Mouse (Mus musculus) kidney, embryonic 15.5 days (tissue): ENCODE data around the gene Zcchc24. TPM values are rescaled to one million over a fixed set of nuclear protein-coding genes. Genes with fewer than 3 reads are reported as not detected.
A peak's percentile ranks its signal among the peaks of the same experiment; 100 is the strongest.

Source experiments
- ATAC-seq: fragments of 200-750 bp; cut with Nextera tagmentation; replicated peaks from 2 replicates; pipeline ENCODE4 v1.8.0; 2017; ENCODE audit warnings: moderate TSS enrichment; ENCODE audit not compliant: low FRiP score
- H3K27ac ChIP-seq: fragments of 300-500 bp; sonication (generic); 2 replicates; pipeline ENCODE4 v1.5.1; 2015; ENCODE audit warnings: mild to moderate bottlenecking, inconsistent platforms
- H3K27me3 ChIP-seq: fragments of 300-500 bp; sonication (generic); 2 replicates; pipeline ENCODE4 v1.6.1; 2015; ENCODE audit warnings: inconsistent platforms
- H3K36me3 ChIP-seq: fragments of 300-500 bp; sonication (generic); 2 replicates; pipeline ENCODE4 v1.6.1; 2015; ENCODE audit warnings: inconsistent platforms
- H3K4me1 ChIP-seq: fragments of 300-500 bp; sonication (generic); 2 replicates; pipeline ENCODE4 v1.6.1; 2015; ENCODE audit warnings: inconsistent platforms
- H3K4me2 ChIP-seq: fragments of 300-500 bp; sonication (generic); 2 replicates; pipeline ENCODE4 v1.6.1; 2015; ENCODE audit warnings: moderate library complexity, mild to moderate bottlenecking, inconsistent platforms
- H3K4me3 ChIP-seq: fragments of 300-500 bp; sonication (generic); replicated peaks from 2 replicates; pipeline ENCODE4 v1.5.1; 2015; ENCODE audit warnings: mild to moderate bottlenecking, inconsistent platforms
- H3K9ac ChIP-seq: fragments of 300-500 bp; sonication (generic); 2 replicates; pipeline ENCODE4 v1.6.1; 2015; ENCODE audit warnings: mild to moderate bottlenecking, inconsistent platforms
- H3K9me3 ChIP-seq: fragments of 300-500 bp; sonication (generic); replicated peaks from 2 replicates; pipeline ENCODE4 v1.6.1; 2016; ENCODE audit warnings: inconsistent platforms
- WGBS: fragments of 180-500 bp; shearing (Covaris S2); methylation state at CpG from one replicate; pipeline ENCODE4 v1.1.7; 2015; ENCODE audit warnings: mixed read lengths; 5-methylcytosine and 5-hydroxymethylcytosine counted together
- polyA plus RNA-seq: library from polyadenylated mRNA; unstranded; fragments of >200 nt; fragmentation: Nextera tagmentation; extraction: Ambion mirVana; gene quantifications from 2 replicates; pipeline ENCODE4 v1.2.1, GENCODE M21; 2015

Gene Zcchc24
- polyA plus RNA-seq, 1 experiment from 2014 or later: 21.0 TPM

DNA sequence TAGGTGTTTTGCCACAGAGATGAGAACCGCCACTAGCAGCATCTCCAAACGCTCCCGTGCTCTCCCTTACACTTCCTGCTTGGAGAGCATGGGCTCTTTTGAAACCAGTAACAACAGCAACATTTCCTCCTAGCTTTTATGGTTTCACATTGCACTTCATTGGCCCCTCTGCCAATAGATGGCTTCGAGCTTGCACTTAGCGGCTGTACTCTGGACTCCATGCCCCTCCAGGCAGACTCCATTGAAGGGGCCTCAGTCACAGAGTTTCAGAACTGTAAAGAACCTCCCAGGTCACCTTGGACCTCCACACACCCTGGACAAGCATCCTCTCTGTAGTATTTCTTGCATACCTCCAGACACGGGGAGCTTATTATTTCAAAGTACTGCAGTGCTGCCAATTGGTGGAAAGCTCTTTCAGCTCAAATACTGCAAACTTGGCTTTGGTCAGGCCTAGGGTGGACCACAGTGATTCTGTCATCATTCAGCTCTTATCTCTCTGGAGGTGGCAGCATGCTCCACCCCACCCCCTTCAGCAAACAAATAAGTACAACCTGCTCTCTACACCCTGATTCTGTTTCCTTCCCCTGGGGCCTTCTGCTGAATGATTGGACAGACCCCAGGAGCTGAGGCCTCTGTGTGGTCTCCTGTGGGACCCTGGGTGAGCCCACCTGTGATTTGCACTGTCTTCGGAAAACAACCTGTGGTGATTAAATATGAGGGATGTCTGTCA, 82.5 kb downstream of the Zcchc24 start:
- 49% methylated on average over 7 of the region's 7 CpGs for WGBS
- Histone ChIP-seq H3K27ac (no peak overlapping the region), H3K9ac (no peak overlapping the region), H3K27me3 (no peaks in the 10 kb centered on the region), H3K4me3 (no peak overlapping the region), H3K9me3 (no peaks in the 10 kb centered on the region), H3K4me2 (no peak overlapping the region), H3K4me1 (no peaks in the 10 kb centered on the region), H3K36me3 (no peaks in the 10 kb centered on the region)
- no peak for ATAC-seq

DNA sequence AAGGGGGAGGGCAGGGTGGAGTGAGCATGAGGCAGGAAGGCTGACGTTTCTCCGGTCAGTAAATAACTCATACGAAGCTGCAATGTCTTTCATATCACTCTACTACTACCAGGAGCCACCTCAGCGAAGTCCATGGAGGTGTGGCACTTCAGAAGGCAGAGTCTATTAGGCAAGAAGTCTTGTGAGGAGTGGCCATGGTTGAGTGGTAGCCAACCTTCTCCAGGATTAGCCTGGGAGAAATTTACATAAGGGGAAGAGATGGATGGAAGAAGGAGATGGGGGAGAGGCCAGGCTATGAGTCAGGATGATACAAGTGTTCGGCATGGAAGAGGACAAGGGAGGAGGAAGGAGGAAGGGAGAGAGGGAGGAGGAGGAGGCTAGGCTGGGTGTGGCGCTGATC, 86.8 kb downstream of the Zcchc24 start:
- no peaks in the 10 kb centered on the region for H3K9me3 ChIP-seq
- WGBS: 68% methylated on average over 6 of the region's 6 CpGs

DNA sequence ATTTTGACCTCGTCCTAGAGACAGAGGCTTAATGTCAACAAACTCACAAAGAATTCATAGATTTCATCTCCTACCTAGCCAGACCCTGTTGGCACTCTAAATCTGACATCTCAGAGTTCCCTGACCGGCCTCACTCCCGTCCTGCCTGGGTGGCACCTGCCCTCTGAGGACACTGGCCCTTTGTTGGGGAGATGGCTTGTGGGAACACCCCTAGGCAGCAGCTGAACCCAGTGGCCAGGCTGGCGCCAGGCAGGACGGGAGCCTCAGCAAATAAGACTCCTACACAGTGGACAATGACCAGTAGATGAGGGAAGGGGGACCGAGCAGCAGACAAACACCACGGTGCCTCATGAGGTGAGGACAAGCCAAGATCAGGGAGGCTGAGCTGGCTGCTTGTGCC, 89.2 kb downstream of the Zcchc24 start:
- H3K27me3 ChIP-seq: no peaks in the 10 kb centered on the region
- no peak overlapping the region for H3K4me2 ChIP-seq
- 60% methylated on average over 7 of the region's 7 CpGs for WGBS
- H3K27ac ChIP-seq: no peak overlapping the region
- no peak for ATAC-seq
- H3K9me3 ChIP-seq: no peaks in the 10 kb centered on the region
- no peaks in the 10 kb centered on the region for H3K4me1 ChIP-seq
- H3K36me3 ChIP-seq: no peaks in the 10 kb centered on the region
- no peak overlapping the region for H3K4me3 ChIP-seq
- H3K9ac ChIP-seq: no peak overlapping the region

More for the DNA sequence above, 86.8 kb downstream of the Zcchc24 start:
- H3K27me3 ChIP-seq: no peaks in the 10 kb centered on the region
- no peaks in the 10 kb centered on the region for H3K36me3 ChIP-seq
- H3K4me2 ChIP-seq: no peak overlapping the region
- no peak overlapping the region for H3K27ac ChIP-seq
- no peak overlapping the region for H3K4me3 ChIP-seq
- H3K4me1 ChIP-seq: no peaks in the 10 kb centered on the region
- ATAC-seq: no peak
- H3K9ac ChIP-seq: no peak overlapping the region

DNA sequence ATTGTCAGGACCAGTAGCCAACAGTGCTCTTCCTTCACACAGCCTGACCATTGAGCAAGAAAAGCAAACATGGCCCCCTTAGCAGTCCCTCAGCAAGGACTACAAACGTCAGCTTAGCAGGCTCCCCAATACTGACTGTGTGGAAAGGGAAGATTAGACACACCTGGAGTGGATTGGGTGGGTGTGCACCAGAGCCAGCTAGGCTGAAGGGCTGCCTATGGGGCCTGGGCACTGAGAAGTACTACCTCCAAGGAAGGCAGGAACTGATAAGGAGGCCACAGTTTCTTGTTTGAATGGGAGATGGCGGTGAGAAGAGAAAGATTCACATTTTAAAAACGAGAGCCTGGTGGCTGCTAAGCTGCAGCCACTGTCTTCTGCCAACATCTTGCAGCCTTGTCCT, 101.3 kb downstream of the Zcchc24 start:
- Histone ChIP-seq H3K27ac (peak overlapping the region; percentile 37; the same call in 1 of the 2 replicates), H3K9ac (no peak overlapping the region), H3K27me3 (no peaks in the 10 kb centered on the region), H3K36me3 (peaks cover 37% of the 10 kb centered on the region), H3K4me2 (no peak overlapping the region), H3K4me3 (no peak overlapping the region), H3K9me3 (no peaks in the 10 kb centered on the region), H3K4me1 (no peaks in the 10 kb centered on the region)
- ATAC-seq: no peak
- 74% methylated on average over 3 of the region's 3 CpGs for WGBS

DNA sequence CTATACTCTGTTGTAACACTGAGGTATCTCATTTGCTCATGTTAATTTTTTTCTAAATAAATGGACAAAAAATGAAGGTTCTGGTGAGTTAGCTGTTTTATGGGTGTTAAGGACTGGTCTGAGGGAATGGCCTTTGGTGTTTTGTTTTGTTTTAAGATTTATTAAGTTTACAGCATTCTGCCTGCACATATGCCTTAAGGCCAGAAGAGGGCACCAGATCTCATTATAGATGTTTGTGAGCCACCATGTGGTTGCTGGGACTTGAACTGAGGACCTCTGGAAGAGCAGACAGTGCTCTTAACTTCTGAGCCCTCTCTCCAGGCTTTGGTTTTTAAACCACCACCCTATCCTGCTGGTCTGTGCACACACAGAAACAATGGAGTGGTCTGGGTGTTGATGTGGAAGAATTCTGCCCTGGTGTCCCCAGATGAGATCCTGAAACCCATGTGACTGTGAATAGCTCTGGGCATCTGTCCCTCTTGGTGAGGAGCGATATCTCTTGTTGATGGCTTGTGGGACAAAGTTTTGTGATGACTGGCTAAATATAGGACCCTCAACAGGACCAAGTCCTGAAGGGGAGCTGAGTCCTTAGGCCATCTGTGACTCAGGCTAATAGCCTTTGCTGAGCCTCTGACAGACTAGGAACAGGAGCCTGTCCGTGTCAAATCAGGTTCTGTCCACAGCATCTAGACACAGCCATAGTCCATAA, 102.0 kb downstream of the Zcchc24 start:
- H3K4me2 ChIP-seq: no peak overlapping the region
- H3K9ac ChIP-seq: no peak overlapping the region
- ATAC-seq: no peak
- peaks cover 44% of the 10 kb centered on the region for H3K36me3 ChIP-seq
- H3K4me3 ChIP-seq: no peak overlapping the region
- no peak overlapping the region for H3K27ac ChIP-seq
- no peaks in the 10 kb centered on the region for H3K9me3 ChIP-seq
- H3K27me3 ChIP-seq: no peaks in the 10 kb centered on the region
- 81% methylated on average over 2 of the region's 2 CpGs for WGBS
- H3K4me1 ChIP-seq: no peaks in the 10 kb centered on the region

DNA sequence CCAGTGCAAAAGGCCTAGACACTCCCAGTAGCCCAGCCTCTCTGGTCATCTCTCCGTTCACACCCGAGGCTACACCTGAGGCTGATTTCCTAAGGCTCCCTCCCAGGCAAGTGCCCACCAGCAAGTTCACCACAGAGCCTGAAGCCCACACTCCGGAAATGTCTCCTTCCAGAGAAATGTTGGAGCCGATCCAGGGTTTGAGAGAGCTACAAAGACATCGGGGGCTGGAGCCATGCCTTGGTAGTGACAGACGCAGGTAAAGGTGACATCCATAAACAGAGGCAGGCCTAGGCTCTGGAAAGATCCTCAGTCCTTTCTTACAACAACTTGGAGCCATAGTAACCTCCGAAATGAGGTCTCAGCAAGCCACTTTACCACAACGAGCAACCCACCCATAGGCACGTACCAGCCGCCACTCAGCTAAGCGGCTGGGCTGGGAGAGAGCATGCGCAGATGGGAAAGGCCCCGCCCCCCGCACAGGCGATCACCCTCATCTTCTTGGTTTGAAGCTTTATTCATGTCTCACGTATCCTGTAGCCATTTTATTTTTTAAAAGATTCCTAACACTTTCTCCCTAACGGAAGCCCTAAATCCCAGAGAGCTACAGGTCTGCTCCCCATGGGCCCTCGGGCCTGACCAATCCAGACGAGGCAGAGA, 103.4 kb downstream of the Zcchc24 start:
- Histone ChIP-seq H3K27me3 (no peaks in the 10 kb centered on the region), H3K4me1 (peaks cover 4% of the 10 kb centered on the region; the same call in 1 of the 2 replicates), H3K9me3 (no peaks in the 10 kb centered on the region), H3K4me3 (no peak overlapping the region), H3K36me3 (peaks cover 58% of the 10 kb centered on the region), H3K4me2 (no peak overlapping the region), H3K27ac (0 out of 2 replicates have a peak overlapping the region, but pooled peaks have one; percentile 13), H3K9ac (no peak overlapping the region)
- 79% methylated on average over 19 of the region's 19 CpGs for WGBS
- ATAC-seq: no peak

DNA sequence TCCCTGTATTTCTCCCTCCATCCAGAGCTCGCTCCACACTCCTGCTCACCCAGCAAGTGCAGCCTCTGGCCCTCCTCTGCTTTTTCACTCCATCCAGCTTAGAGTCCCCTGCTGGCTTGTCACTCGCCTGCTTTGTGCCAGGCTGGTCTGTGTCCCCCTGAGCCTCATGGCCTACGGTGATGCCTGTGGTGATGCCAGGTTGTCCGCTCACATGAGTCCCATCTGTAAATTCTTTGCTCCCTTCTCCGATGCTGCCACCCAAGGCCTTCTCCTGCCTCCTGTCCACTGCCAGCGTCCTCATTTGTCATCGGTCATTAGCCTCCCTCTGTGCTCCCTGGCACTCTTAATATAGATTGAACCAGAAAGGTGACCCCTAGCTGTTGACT, 104.5 kb downstream of the Zcchc24 start:
- Histone ChIP-seq H3K9ac (no peak overlapping the region), H3K36me3 (peaks cover 70% of the 10 kb centered on the region), H3K27ac (no peak overlapping the region), H3K27me3 (no peaks in the 10 kb centered on the region), H3K4me2 (no peak overlapping the region), H3K9me3 (no peaks in the 10 kb centered on the region), H3K4me3 (no peak overlapping the region), H3K4me1 (peaks cover 4% of the 10 kb centered on the region; the same call in 1 of the 2 replicates)
- WGBS: 77% methylated on average over 7 of the region's 7 CpGs
- no peak for ATAC-seq

DNA sequence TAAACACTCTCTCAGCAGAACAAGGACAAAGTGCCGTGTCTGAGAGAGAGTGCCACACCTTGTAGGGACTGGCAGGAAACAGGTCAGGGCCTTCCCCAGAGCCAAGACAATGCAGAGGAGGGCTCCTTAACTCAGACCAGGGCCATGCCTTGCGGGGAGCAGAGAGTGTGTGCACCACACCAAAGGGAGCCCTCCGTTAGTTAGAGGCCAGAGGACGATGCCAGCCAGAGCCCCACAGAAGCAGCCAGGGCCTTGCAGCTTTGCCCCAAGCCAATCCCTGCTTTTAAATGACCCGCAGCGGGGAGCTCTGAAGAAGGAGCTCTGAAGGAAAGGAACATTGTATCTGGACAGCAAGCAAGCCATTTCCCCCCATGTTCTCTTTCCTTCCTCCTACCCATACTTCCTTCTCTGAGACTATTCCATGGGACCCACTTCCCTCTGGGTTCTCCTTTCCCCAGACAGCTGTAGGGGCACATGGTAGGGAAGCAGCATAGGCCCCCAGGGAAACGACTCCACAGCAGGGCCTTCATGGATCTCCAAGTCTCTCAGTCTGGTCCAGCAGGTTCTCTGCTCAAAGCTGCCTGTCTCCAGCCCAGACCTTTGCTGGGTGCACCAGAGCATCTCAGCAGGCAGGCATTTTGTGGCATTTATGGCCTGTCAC, 105.1 kb downstream of the Zcchc24 start:
- H3K4me3 ChIP-seq: no peak overlapping the region
- H3K9ac ChIP-seq: no peak overlapping the region
- peaks cover 4% of the 10 kb centered on the region; the same call in 1 of the 2 replicates for H3K4me1 ChIP-seq
- H3K27ac ChIP-seq: no peak overlapping the region
- no peaks in the 10 kb centered on the region for H3K9me3 ChIP-seq
- no peak overlapping the region for H3K4me2 ChIP-seq
- H3K27me3 ChIP-seq: no peaks in the 10 kb centered on the region
- no peak for ATAC-seq
- peaks cover 75% of the 10 kb centered on the region for H3K36me3 ChIP-seq
- 81% methylated on average over 7 of the region's 7 CpGs for WGBS

Other genes starting within 250 kb of the Zcchc24 start
- 41.5 and 42.1 TPM in 2 replicates for gene Ppif, start 74.9 kb downstream of the Zcchc24 start, polyA plus RNA-seq
- gene Anxa11, start 73.1 kb upstream of the Zcchc24 start, polyA plus RNA-seq: 46.1 and 46.6 TPM in 2 replicates
- 0.57 and 2.4 TPM in 2 replicates for gene Plac9a, start 134.1 kb upstream of the Zcchc24 start, polyA plus RNA-seq
- gene Tmem254a, start 158.6 kb upstream of the Zcchc24 start, polyA plus RNA-seq: 3.3 and 4.1 TPM in 2 replicates
- 0.15 TPM in 1 of 2 replicates, not detected in the other for gene Cphx1, start 169.3 kb upstream of the Zcchc24 start, polyA plus RNA-seq
- gene Duxbl1, start 209.5 kb upstream of the Zcchc24 start, polyA plus RNA-seq: 0.85 and 1.2 TPM in 2 replicates